Mouse (Mus musculus) bone marrow macrophage, adult 2 months (primary cell): ENCODE measurements around the gene Gm4969.

Source experiments
- CTCF ChIP-seq: IDR thresholded peaks from 2 replicates; pipeline ENCODE4 v1.5.1; 2012; ENCODE audit warnings: low read depth, mild to moderate bottlenecking, low read length, moderate library complexity
- POLR2A ChIP-seq: IDR thresholded peaks from 2 replicates; pipeline ENCODE4 v1.6.1; 2012; ENCODE audit warnings: mild to moderate bottlenecking, low read depth, low read length, borderline replicate concordance

DNA sequence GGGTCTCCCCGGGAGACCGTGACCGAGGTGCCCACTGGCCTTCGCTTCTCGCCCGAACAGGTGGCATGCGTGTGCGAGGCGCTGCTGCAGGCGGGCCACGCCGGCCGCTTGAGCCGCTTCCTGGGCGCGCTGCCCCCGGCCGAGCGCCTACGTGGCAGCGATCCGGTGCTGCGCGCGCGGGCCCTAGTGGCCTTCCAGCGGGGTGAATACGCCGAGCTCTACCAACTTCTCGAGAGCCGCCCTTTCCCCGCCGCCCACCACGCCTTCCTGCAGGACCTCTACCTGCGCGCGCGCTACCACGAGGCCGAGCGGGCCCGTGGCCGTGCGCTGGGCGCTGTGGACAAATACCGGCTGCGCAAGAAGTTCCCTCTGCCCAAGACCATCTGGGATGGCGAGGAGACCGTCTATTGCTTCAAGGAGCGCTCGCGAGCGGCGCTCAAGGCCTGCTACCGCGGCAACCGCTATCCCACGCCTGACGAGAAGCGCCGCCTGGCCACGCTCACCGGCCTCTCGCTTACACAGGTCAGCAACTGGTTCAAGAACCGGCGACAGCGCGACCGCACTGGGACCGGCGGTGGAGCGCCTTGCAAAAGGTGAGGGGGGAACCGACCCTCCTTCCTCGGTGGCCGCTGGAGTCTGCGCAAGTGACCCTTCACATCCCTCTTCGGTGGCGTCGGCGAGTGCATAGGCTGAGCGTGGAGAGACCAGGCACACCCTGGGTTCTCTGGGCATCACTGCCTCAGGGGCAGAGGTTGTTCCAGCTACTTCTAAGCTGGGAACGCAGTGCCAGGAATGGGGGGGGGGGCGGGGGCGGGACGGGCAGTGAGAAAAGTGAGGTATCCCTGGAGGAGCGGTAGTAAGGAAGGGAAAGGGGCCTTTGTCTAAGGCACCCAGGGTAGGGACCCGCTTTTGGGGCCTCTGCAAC is 23.1 kb downstream of the Gm4969 start:
- no peak for TF ChIP-seq POLR2A
- TF ChIP-seq CTCF: no peak
